Mouse (Mus musculus) C2C12 (cell line): ENCODE results near the gene Sdk1.

Experiments
- CEBPB ChIP-seq: IDR thresholded peaks from one replicate; pipeline ENCODE4 v1.6.1; 2011; ENCODE audit warnings: low read depth, mild to moderate bottlenecking, control low read depth, moderate library complexity
- CTCF ChIP-seq: IDR thresholded peaks from one replicate; pipeline ENCODE4 v1.5.1; 2011; ENCODE audit not compliant: control insufficient read depth, insufficient read depth, insufficient read length
- MAX ChIP-seq: IDR thresholded peaks from one replicate; pipeline ENCODE4 v1.6.1; 2011; ENCODE audit warnings: mild to moderate bottlenecking, control low read depth
- MYOD1 ChIP-seq: IDR thresholded peaks from one replicate; pipeline ENCODE4 v1.6.1; 2011; ENCODE audit warnings: low read depth; ENCODE audit not compliant: control insufficient read depth, insufficient read length
- MYOG ChIP-seq: IDR thresholded peaks from one replicate; pipeline ENCODE4 v1.6.1; 2011; ENCODE audit not compliant: control insufficient read depth, insufficient read length; ENCODE audit errors: extremely low read depth
- USF1 ChIP-seq: IDR thresholded peaks from one replicate; pipeline ENCODE4 v1.6.1; 2011; ENCODE audit warnings: low read depth, mild to moderate bottlenecking, control low read depth, moderate library complexity

DNA sequence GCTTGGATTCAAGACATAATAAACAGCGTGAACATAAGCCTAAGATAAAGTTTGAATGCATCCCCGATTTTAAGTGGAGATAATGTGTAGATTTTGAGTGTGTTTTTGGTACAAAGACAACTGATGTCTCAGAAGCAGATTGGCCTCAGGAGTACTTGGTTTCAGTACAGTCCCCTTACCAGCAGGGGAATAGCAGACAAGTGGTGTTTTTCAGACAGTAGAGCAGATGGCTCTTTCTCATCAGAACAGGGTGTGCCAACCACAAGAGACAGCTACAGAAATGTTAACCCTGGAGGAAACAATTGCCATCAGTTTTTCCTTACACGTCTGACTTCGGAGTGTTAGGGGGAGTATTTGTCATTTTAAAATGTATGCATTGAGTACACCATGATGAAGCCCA lies 83.6 kb downstream of the Sdk1 start:
- TF ChIP-seq CTCF = no peak
- no peak for TF ChIP-seq MYOG
- no peak for TF ChIP-seq MAX
- TF ChIP-seq MYOD1 = no peak
- TF ChIP-seq USF1 = no peak
- TF ChIP-seq CEBPB = no peak
